Mouse (Mus musculus) liver, embryonic 13.5 days (tissue): ENCODE data around the gene Trim65. TPM values are rescaled to one million over a fixed set of nuclear protein-coding genes. Genes with fewer than 3 reads are reported as not detected.

Experiments
- ATAC-seq: fragments of 200-750 bp; cut with Nextera tagmentation; 2 replicates; pipeline ENCODE4 v1.8.0; 2017; ENCODE audit warnings: low read depth, mild to moderate bottlenecking, moderate number of reproducible peaks, moderate library complexity
- DNase-seq: peaks from one replicate; pipeline ENCODE4 v3.0.0; 2022
- H3K27ac ChIP-seq: fragments of 300-500 bp; sonication (generic); 2 replicates; pipeline ENCODE4 v1.5.1; 2015; ENCODE audit warnings: moderate library complexity, mild to moderate bottlenecking, inconsistent platforms
- H3K27me3 ChIP-seq: fragments of 300-500 bp; sonication (generic); 2 replicates; pipeline ENCODE4 v1.6.1; 2015; ENCODE audit warnings: mild to moderate bottlenecking, inconsistent platforms
- H3K36me3 ChIP-seq: fragments of 300-500 bp; sonication (generic); 2 replicates; pipeline ENCODE4 v1.6.1; 2015; ENCODE audit warnings: mild to moderate bottlenecking, inconsistent platforms
- H3K4me1 ChIP-seq: fragments of 300-500 bp; sonication (generic); replicated peaks from 2 replicates; pipeline ENCODE4 v1.6.1; 2015; ENCODE audit warnings: inconsistent platforms
- H3K4me2 ChIP-seq: fragments of 300-500 bp; sonication (generic); 2 replicates; pipeline ENCODE4 v1.6.1; 2015; ENCODE audit warnings: inconsistent platforms, mild to moderate bottlenecking, moderate library complexity
- H3K4me3 ChIP-seq: fragments of 300-500 bp; sonication (generic); replicated peaks from 2 replicates; pipeline ENCODE4 v1.5.1; 2015; ENCODE audit warnings: mild to moderate bottlenecking, inconsistent platforms
- H3K9ac ChIP-seq: fragments of 300-500 bp; sonication (generic); 2 replicates; pipeline ENCODE4 v1.6.1; 2015; ENCODE audit warnings: mild to moderate bottlenecking, inconsistent platforms
- H3K9me3 ChIP-seq: fragments of 300-500 bp; sonication (generic); replicated peaks from 2 replicates; pipeline ENCODE4 v1.6.1; 2016; ENCODE audit warnings: inconsistent platforms
- WGBS: fragments of 180-500 bp; shearing (Covaris S2); methylation state at CpG from one replicate; pipeline ENCODE4 v1.1.7; 2015; ENCODE audit not compliant: insufficient replicate concordance; 5-methylcytosine and 5-hydroxymethylcytosine counted together
- polyA plus RNA-seq: library from polyadenylated mRNA; unstranded; fragments of >200 nt; fragmentation: Nextera tagmentation; extraction: Ambion mirVana; gene quantifications from 2 replicates; pipeline ENCODE4 v1.2.1, GENCODE M21; 2015

Gene Trim65
- polyA plus RNA-seq, 1 experiment from 2014 or later, result 1.1 TPM

- Histone ChIP-seq H3K4me3 (peak overlapping the region; percentile 91), H3K4me2 (peak overlapping the region; percentile 91), H3K27ac (peak overlapping the region; percentile 79), H3K9ac (peak overlapping the region; percentile 91), H3K36me3 (peaks cover 35% of the 10 kb centered on the region), H3K27me3 (no peaks in the 10 kb centered on the region), H3K4me1 (peaks cover 52% of the 10 kb centered on the region), H3K9me3 (no peaks in the 10 kb centered on the region)
- ATAC-seq, result no peak
- DNase-seq, result no peak
- under 1% methylated on average over 20 of the region's 20 CpGs for WGBS
These were observed 7.2 kb upstream of the Trim65 start for GRCm38 (mm10) chr11:116138096-116138467.

- DNase-seq (no peak), ATAC-seq (no peak)
- Histone ChIP-seq H3K36me3 (peaks cover 49% of the 10 kb centered on the region), H3K4me2 (no peak overlapping the region), H3K27ac (no peak overlapping the region), H3K27me3 (no peaks in the 10 kb centered on the region), H3K9me3 (no peaks in the 10 kb centered on the region), H3K4me1 (peaks cover 51% of the 10 kb centered on the region), H3K9ac (no peak overlapping the region), H3K4me3 (no peak overlapping the region)
- 86% methylated on average over 10 of the region's 10 CpGs for WGBS
These were observed 3.2 kb upstream of the Trim65 start for GRCm38 (mm10) chr11:116134171-116134570.

GRCm38 (mm10) chr11:116133497-116133896 lies 2.6 kb upstream of the Trim65 start:
- Histone ChIP-seq H3K9ac (no peak overlapping the region), H3K4me3 (no peak overlapping the region), H3K4me1 (peaks cover 50% of the 10 kb centered on the region), H3K27ac (no peak overlapping the region; the same call in 1 of the 2 replicates), H3K36me3 (peaks cover 49% of the 10 kb centered on the region), H3K9me3 (no peaks in the 10 kb centered on the region), H3K27me3 (no peaks in the 10 kb centered on the region), H3K4me2 (no peak overlapping the region)
- 59% methylated on average over 5 of the region's 5 CpGs for WGBS
- ATAC-seq, result no peak
- DNase-seq, result no peak

- DNase-seq, result no peak
- 83% methylated on average over 16 of the region's 16 CpGs for WGBS
These were observed 1.7 kb upstream of the Trim65 start for GRCm38 (mm10) chr11:116132366-116133333.

GRCm38 (mm10) chr11:116131349-116132170 lies 632 bp upstream of the Trim65 start:
- WGBS, result 78% methylated on average over 15 of the region's 15 CpGs
- peak overlapping the region; percentile 82 for H3K4me2 ChIP-seq
- peak overlapping the region; percentile 66 for H3K4me3 ChIP-seq
- H3K9ac ChIP-seq, result peak overlapping the region; percentile 76
- H3K36me3 ChIP-seq, result peaks cover 51% of the 10 kb centered on the region
- H3K4me1 ChIP-seq, result peaks cover 50% of the 10 kb centered on the region
- no peak for ATAC-seq
- DNase-seq, result no peak
- H3K27ac ChIP-seq, result peak overlapping the region; percentile 78
- no peaks in the 10 kb centered on the region for H3K9me3 ChIP-seq
- H3K27me3 ChIP-seq, result no peaks in the 10 kb centered on the region

More at GRCm38 (mm10) chr11:116132366-116133333, 1.7 kb upstream of the Trim65 start:
- H3K4me1 ChIP-seq, result peaks cover 50% of the 10 kb centered on the region
- no peak overlapping the region for H3K9ac ChIP-seq
- no peak overlapping the region for H3K27ac ChIP-seq
- H3K27me3 ChIP-seq, result no peaks in the 10 kb centered on the region
- no peak overlapping the region for H3K4me3 ChIP-seq
- no peak overlapping the region for H3K4me2 ChIP-seq
- no peaks in the 10 kb centered on the region for H3K9me3 ChIP-seq
- peaks cover 49% of the 10 kb centered on the region for H3K36me3 ChIP-seq
- no peak for ATAC-seq

- H3K9ac ChIP-seq, result peak overlapping the region; percentile 76
- H3K36me3 ChIP-seq, result peaks cover 51% of the 10 kb centered on the region
- H3K4me3 ChIP-seq, result peak overlapping the region; percentile 66
- peak overlapping the region; percentile 78 for H3K27ac ChIP-seq
- ATAC-seq, result peak; percentile 1; the same call in 1 of the 2 replicates
- H3K9me3 ChIP-seq, result no peaks in the 10 kb centered on the region
- WGBS, result 25% methylated on average over 8 of the region's 8 CpGs
- no peak for DNase-seq
- H3K27me3 ChIP-seq, result no peaks in the 10 kb centered on the region
- peaks cover 55% of the 10 kb centered on the region for H3K4me1 ChIP-seq
- H3K4me2 ChIP-seq, result peak overlapping the region; percentile 82
These were observed 888 bp downstream of the Trim65 start for GRCm38 (mm10) chr11:116129993-116130487.

- no peak overlapping the region for H3K27ac ChIP-seq
These were observed 1.7 kb downstream of the Trim65 start for GRCm38 (mm10) chr11:116129091-116129790.

GRCm38 (mm10) chr11:116127986-116128385 lies 2.9 kb downstream of the Trim65 start:
- Histone ChIP-seq H3K9me3 (no peaks in the 10 kb centered on the region), H3K4me2 (no peak overlapping the region), H3K4me1 (peaks cover 55% of the 10 kb centered on the region), H3K27ac (no peak overlapping the region), H3K36me3 (peaks cover 40% of the 10 kb centered on the region), H3K9ac (no peak overlapping the region), H3K4me3 (no peak overlapping the region), H3K27me3 (no peaks in the 10 kb centered on the region)
- WGBS, result 77% methylated on average over 9 of the region's 9 CpGs
- ATAC-seq (no peak), DNase-seq (no peak)

More at GRCm38 (mm10) chr11:116129091-116129790, 1.7 kb downstream of the Trim65 start:
- Histone ChIP-seq H3K9ac (0 out of 2 replicates have a peak overlapping the region, but pooled peaks have one; percentile 76), H3K9me3 (no peaks in the 10 kb centered on the region), H3K4me1 (peaks cover 55% of the 10 kb centered on the region), H3K4me3 (no peak overlapping the region), H3K36me3 (peaks cover 43% of the 10 kb centered on the region), H3K27me3 (no peaks in the 10 kb centered on the region), H3K4me2 (peak overlapping the region; percentile 82)
- ATAC-seq (no peak), DNase-seq (no peak)
- 73% methylated on average over 9 of the region's 9 CpGs for WGBS

GRCm38 (mm10) chr11:116127156-116127980 lies 3.6 kb downstream of the Trim65 start, which contains the start of gene Trim47:
Gene Trim47 (minus strand): TSS chr11:116127210.
- no peaks in the 10 kb centered on the region for H3K27me3 ChIP-seq
- peak within 1 kb of the TSS; percentile 29 for H3K4me2 ChIP-seq
- peak within 1 kb of the TSS; percentile 12; the same call in 1 of the 2 replicates for H3K9ac ChIP-seq
- H3K27ac ChIP-seq, result no peak within 1 kb of the TSS; the same call in 1 of the 2 replicates
- 54% methylated on average over 23 of the region's 23 CpGs for WGBS
- H3K36me3 ChIP-seq, result peaks cover 39% of the 10 kb centered on the region
- H3K4me3 ChIP-seq, result no peak within 1 kb of the TSS; the same call in 1 of the 2 replicates
- ATAC-seq (peak; percentile 44), DNase-seq (peak; percentile 67)
- peaks cover 55% of the 10 kb centered on the region for H3K4me1 ChIP-seq
- H3K9me3 ChIP-seq, result no peaks in the 10 kb centered on the region

- Histone ChIP-seq H3K4me1 (peaks cover 49% of the 10 kb centered on the region), H3K4me3 (no peak overlapping the region), H3K4me2 (no peak overlapping the region), H3K36me3 (peaks cover 33% of the 10 kb centered on the region), H3K27me3 (no peaks in the 10 kb centered on the region), H3K9me3 (no peaks in the 10 kb centered on the region), H3K27ac (no peak overlapping the region), H3K9ac (no peak overlapping the region)
- ATAC-seq (no peak), DNase-seq (no peak)
- WGBS, result 85% methylated on average over 15 of the region's 15 CpGs
These were observed 4.7 kb downstream of the Trim65 start for GRCm38 (mm10) chr11:116126261-116126660.
